Mouse (Mus musculus): ENCODE measurements at regions not wholly inside any gene's neighbourhood (a gene's known extent, or its start where the extent isn't known, plus 50 kb on each side); places are given as distances from the start of the nearest gene placed in this dataset.
"Not testable (repeated sequence)": the region's sequence is repeated elsewhere in the genome, so short reads cannot be mapped to it uniquely, and the experiment has no call there.

GRCm38 (mm10) chr6:102005627-102006026 lies 567.3 kb downstream of the Cntn3 start:
- no peak for DNase-seq

DNA sequence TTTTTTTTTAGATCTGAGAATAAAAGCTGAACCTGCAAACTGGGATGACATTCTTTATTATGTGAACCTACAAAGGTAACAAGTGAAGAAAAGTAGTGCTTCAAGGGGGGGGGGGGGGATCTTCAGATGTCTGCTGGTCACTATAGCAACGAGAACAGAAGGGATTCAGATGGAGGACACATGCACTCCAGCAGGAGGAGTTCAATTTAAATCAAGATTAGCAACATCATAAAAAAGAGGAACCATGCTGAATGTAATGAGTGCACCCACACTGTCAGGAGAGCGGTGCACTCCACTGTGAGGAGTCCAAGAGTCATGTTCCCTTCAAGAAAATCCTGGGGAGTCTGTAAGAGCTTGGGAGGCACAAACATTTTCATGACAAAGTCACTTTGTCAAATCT lies 574.7 kb downstream of the Cntn3 start:
- DNase-seq: no peak

GRCm38 (mm10) chr6:101997629-101998028 lies 575.3 kb downstream of the Cntn3 start:
- no peak for DNase-seq

GRCm38 (mm10) chr6:101992815-101993214 lies 580.1 kb downstream of the Cntn3 start:
- no peak for DNase-seq

- DNase-seq: no peak
These were observed 591.2 kb downstream of the Cntn3 start for GRCm38 (mm10) chr6:101981656-101982055.

DNA sequence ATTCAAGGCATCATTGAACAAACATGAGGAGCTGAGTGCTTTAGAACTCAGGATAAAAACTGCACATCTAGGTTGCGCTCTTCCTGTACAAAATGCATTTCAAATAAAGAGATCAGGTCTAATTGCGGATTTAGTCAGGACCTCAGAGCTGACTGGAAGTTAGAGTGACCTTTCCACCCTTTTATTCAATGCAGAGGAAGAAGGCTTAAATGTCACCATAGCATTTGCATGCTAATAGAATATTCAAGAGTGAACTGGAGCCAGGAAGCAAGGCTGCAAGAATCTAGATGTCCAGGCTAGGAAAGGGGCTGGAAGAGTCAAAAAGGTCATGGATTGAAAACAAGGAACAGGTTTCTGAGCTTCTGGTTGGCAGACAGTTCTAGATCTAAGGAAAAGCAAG lies 593.7 kb downstream of the Cntn3 start:
- no peak for DNase-seq

GRCm38 (mm10) chr6:101964941-101965340 lies 587.2 kb upstream of the Pdzrn3 start:
- DNase-seq: no peak

DNA sequence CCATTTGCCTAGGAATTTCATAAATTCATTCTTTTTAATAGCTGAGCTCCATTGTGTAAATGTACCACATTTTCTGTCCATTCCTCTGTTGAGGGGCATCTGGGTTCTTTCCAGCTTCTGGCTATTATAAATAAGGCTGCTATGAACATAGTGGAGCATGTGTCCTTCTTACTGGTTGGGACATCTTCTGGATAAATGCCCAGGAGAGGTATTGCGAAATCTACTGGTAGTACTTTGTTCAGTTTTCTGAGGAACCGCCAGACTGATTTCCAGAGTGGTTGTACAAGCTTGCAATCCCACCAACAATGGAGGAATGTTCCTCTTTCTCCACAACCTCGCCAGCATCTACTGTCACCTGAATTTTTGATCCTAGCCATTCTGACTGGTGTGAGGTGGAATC lies 583.8 kb upstream of the Pdzrn3 start:
- not testable (repeated sequence) for DNase-seq

DNA sequence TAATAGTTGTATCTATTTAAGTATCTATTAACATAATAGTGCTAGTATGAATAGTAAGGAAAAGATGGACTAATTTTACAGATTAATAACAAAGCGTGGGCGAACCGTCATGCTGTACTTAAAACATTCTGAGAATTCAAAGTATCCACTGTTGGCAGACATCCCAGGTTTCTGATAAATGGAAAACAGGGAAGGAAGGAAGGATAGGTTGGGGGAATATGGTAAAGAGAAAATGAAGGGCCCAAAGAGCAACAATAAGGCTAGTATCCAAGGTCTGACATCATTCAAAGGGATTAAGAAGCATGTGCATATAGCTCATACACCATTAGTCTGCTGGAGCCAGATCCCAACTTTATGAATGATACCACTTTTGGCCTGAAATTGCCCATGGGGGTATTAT lies 572.0 kb upstream of the Pdzrn3 start:
- no peak for DNase-seq

DNA sequence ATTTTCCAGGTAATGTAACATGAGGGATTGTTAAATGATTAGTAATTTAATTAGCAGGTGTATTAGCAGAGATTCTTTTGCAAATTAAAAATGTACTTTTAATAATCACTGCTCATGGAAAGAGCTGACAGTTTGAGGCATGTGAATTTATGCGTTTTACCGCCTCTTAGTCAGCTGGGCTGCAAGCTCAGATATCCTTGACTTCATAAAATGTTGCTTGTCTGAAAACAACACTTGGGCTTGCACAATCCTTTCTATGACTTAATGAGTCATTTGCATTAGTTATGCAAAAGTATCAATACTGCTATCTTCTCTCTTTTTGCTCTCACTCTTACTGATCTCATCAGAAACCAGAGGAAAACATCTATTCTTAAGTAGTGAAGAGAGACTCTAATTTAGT lies 571.3 kb upstream of the Pdzrn3 start:
- no peak for DNase-seq

- no peak for DNase-seq
These were observed 562.7 kb upstream of the Pdzrn3 start for GRCm38 (mm10) chr6:101940266-101940866.

DNA sequence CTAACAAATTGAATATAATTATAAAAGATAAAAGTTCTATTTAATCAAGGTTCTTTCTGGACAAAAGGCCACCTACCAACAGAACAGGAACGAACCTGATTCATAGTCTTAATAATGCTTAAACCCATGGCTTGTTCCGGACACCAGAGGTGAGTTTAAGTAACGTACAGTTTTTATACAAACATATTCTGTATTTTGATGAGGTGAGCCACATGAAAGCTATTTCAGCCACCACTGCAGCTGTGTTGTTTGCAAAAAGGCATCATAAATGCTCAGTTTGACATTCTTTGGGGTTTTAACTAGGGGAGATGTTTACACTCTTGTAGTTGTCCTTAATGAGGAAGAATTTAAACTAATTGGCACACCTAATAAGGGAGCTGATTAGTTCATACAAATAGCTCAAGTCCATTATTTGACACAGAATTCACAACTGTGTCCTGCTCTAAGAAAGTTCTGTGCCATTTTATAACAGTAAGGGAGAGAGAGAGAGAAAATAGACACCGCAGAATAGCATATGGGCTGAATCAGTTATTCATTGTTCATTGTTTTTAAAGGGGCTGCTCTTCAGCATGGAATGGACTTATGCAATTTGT lies 560.8 kb upstream of the Pdzrn3 start:
- no peak for DNase-seq

GRCm38 (mm10) chr6:101937467-101938392 lies 560.0 kb upstream of the Pdzrn3 start:
- DNase-seq: no peak

DNA sequence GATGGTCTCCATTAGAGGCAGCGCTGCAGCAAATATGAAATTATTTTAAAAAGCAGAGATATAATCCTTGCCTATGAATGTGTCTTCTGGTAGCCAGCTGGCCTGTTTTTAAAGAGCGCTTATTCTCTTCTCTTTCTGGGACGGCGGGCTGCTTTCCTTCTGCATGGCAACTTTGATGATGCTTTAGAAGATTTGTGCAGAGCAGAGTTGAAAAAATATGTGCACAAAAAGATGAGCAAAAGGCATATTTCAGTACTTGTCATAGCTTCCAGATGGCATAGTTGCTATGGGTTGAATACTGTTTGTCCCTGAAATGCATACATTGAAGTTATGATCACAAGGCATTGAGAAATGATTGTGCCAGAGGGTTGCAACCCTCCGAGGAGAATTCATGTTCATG lies 554.1 kb upstream of the Pdzrn3 start:
- DNase-seq: no peak

- DNase-seq: no peak
These were observed 544.0 kb upstream of the Pdzrn3 start for GRCm38 (mm10) chr6:101921686-101922085.

GRCm38 (mm10) chr6:101921186-101921585 lies 543.5 kb upstream of the Pdzrn3 start:
- no peak for DNase-seq

GRCm38 (mm10) chr6:101918914-101919313 lies 541.2 kb upstream of the Pdzrn3 start:
- no peak for DNase-seq

DNA sequence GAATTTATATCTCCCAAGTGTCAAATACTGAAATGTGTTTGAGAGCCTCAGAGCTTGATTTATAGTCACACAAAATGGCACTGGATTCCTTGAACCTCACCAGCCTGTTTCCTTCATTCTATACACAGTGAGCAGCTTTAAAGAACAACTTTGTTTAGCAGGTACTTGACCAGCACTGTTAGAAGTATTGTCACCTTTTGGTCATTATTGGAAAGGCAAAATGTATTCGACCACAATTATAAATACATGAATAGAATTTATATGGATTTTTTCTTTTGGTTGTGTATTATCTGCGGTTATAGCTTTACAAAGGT lies 527.3 kb upstream of the Pdzrn3 start:
- no peak for DNase-seq

DNA sequence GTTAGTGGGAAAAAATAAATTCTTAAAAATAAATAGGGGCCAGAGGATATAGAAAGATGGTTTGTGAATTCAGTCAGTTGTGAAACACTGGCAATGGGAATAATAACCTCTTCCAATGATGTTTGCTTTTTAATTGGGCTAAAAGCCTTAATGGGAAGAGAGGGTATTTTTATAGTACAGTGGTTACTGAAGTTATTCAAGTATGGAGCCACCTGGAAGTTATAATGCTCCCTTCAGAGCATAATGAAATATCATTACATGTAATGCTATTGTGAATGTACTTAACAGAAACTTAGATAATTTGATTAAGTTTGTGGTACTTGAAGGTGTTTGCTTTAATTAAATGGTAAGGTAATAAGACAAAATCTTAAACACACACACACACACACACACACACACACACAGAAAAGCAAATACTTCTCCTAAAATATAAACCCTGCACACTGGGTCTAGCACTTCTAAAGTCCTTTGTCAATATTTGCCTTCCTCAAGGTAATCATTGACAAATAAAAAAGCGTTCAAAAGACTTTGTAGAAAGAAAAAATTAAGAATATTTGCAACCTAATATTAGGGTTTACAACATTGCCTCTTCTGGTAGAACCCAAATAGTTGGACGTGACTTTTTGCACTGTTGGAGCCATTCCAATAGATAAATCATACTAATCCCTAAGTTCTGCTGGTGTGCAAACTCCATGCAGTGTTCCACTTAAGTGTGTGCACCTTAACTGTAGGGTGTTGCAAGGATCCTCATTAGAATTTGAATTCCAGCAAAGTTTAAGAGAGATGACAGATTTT lies 526.7 kb upstream of the Pdzrn3 start:
- DNase-seq: no peak

- no peak for DNase-seq
These were observed 524.6 kb upstream of the Pdzrn3 start for GRCm38 (mm10) chr6:101902276-101902675.

- DNase-seq: no peak
These were observed 520.8 kb upstream of the Pdzrn3 start for GRCm38 (mm10) chr6:101898544-101898943.

- DNase-seq: no peak
These were observed 513.0 kb upstream of the Pdzrn3 start for GRCm38 (mm10) chr6:101890655-101891054.

DNA sequence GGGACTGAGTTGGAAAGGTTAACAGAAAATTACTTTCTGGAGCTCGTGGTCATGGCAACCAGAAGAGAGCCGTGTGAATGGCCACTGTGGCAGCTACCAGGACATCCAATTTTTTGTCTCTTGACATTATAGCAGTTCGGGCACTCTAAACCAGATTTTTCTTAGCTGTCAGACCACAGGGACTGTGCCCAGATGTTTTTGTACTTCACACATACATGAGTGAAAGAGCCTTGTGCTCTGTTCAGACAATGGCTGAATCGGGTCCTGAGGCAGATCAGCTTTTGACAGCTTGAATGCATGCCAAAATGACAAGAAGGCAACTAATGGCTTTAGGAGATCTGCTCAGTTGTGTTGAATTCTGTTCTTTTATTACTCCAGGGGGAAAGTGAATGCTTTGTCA lies 505.2 kb upstream of the Pdzrn3 start:
- no peak for DNase-seq
